Mouse (Mus musculus) kidney, postnatal 10 days (tissue): ENCODE results near the gene Aifm3.
A peak's percentile ranks its signal among the peaks of the same experiment; 100 is the strongest.
"Not testable (repeated sequence)": the region's sequence is repeated elsewhere in the genome, so short reads cannot be mapped to it uniquely, and the experiment has no call there.

ENCODE experiments used
- DNase-seq: peaks from one replicate; pipeline ENCODE4 v3.0.0; 2021; ENCODE audit warnings: mixed read lengths

Aifm3 gene

DNA sequence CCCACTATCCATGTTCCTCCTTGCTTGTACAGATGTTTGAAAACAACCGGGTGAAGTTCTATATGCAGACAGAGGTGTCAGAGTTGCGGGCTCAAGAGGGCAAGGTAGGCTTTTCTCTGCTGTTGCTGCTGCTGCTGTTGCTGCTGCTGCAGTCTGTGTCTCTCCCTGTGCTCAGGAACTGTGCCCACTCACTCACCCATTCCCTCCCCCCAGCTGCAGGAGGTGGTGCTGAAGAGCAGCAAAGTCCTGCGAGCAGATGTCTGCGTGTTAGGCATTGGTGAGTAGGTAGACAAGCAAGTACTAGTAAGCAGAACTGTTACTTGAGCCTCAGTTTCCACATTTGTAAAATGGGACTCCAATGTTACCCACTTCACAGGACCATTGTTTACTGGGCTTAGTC is 13.3 kb downstream of the Aifm3 start:
- no peak for DNase-seq

DNA sequence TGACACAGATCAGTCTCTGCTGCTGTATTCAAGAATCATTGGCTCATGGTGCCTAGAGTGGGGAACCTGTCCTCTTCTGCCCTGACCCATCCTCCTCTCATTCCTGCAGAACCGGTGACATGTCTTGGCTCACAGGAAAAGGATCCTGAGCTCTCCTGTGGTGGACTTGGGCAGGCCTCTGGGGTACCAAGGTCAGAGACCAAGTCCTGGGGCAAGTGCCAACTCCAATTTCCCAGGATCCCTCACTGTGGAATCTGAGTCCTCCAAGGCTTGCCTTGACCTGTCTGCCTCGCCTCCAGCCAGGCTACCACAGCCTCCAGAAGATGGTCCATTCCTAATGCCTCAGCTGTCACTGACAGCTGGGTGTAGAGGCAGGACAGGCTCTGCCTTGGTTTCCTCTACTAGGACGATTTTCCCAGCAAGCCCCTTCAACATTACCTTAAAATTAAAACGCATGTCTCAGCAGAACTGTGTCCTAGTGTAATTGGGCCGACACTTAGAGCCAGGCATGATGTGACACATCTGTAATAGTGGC is 17.7 kb downstream of the Aifm3 start:
- no peak for DNase-seq

DNA sequence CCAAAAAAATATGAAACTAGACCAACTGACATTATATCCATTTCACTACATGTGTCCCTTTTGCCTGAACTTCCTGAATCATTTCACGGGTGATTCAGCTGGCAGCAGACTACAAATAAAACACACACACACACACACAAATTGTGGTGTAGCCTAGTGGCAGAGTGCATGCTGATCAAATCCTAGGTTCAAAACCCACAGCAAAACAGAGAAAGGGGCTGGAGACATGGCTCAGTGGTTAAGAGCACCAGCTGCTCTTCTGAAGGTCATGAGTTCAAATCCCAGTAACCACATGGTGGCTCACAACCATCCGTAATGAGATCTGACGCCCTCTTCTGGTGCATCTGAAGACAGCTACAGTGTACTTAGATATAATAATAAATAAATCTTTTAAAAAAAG is 18.6 kb downstream of the Aifm3 start:
- not testable (repeated sequence) for DNase-seq

GRCm38 (mm10) chr16:17508546-17509239 is 19.3 kb downstream of the Aifm3 start, which contains the start of gene Lztr1:
Lztr1 (plus strand) TSS chr16:17508688.
- DNase-seq = peak; percentile 93

DNA sequence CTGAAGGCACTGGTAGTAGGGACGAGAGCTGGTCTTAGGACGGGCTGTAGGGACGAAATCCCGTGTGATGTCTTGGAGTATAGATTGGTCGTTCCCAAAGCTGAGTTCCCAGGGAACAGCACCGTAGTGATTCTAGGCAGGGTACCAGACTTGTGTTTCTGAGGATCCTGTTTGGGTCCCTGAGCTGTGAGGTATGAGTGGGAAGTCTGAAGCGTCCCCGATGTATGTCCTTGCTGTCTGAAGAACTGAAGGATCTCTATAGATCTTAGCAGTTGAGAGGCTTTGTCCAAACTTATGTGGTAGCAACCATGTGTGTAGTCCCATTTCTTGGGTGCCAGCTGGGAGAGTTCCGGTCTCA is 19.8 kb downstream of the Aifm3 start:
- DNase-seq = no peak

DNA sequence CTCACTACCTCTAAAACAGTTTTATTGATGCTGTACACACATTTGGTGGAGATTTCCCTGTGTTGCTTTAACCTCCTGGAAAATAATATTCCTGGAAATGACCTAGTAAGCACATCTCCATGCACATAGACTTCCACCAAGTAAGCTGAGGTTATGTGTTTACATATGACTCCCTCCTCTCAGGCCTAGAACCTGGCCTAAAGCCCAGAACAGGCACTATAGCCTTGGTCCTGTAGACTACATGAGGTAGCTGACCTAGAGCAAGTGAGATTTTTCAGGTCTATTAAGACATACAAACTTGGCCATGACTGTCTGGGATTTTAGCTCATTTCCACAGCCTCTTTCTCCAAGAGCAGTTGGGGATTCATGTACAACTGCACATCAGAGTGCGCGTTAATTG is 20.7 kb downstream of the Aifm3 start:
- DNase-seq = no peak

GRCm38 (mm10) chr16:17510686-17511085 is 21.3 kb downstream of the Aifm3 start:
- no peak for DNase-seq

GRCm38 (mm10) chr16:17511431-17511830 is 22.0 kb downstream of the Aifm3 start:
- DNase-seq = no peak

- no peak for DNase-seq
These were observed 29.5 kb downstream of the Aifm3 start for GRCm38 (mm10) chr16:17518910-17519309.

DNA sequence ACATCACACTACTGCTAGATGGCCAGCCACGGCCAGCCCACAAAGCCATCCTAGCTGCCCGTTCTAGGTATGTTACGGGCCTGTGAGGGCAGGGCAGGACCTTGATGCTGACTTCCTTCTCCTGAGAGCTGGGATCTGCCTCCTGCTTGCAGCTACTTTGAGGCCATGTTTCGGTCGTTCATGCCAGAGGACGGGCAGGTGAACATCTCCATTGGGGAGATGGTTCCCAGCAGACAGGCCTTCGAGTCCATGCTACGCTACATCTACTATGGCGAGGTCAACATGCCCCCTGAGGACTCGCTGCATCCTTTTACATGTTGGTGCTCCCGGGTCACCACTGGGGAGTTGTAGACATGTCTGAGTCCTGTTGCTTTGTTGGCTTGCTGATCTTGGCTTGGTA is 34.7 kb downstream of the Aifm3 start:
- no peak for DNase-seq

DNA sequence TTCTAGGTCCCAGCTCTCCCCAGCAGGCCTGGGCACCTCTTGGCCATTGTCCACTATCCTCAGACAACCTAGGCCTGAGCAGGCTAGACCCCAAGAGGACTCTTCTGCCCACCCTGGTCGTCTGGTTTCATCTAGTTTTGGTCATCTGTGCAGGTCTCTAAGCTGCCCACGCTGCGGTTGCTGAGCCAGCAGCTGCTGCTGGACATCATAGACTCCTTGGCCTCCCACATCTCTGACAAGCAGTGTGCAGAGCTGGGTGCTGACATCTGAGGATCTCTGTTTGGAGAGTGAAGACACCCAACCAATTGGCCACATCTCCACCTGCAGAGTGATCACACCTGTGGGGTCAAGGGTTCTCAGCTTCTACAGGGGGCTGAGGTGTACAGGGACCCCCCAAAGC is 36.1 kb downstream of the Aifm3 start:
- DNase-seq = no peak

DNA sequence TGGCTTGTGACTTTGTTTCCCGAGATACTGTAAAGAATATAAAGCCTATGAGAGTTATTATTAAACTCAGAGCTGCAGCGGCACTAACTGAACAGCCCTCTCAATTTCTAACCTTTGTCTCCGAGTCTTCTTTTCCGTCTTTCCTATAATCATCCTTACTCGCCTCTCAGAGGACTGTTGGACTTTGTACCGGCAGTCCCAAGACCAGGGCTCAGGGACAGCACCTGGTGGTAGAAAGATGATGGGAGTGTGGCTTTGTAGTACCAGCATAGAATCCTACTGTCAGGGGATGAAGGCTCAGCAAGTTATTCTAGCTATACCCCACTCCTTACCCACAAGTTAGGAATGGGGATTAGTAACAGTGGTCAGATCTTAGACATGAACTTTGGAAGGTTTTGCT is 36.8 kb downstream of the Aifm3 start:
- DNase-seq = peak; percentile 50

DNA sequence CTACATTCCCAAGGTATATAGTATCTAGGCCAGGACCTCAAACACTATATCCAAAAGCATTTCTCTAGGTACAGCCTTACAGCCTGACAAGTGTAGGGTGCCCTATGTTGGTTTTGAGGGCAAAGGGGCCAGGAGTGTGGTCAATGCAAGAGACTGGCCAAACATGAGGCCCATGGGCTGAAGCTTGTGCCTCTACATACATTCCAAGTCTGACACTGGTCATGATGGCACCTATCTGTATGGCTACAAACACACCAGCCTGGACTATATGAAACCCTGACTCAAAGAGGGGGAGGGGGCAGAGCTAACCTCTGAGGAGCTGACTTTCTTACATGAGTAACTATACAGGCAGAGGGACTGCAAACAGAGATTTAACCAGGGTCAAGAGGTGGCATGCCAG is 38.2 kb downstream of the Aifm3 start:
- no peak for DNase-seq

DNA sequence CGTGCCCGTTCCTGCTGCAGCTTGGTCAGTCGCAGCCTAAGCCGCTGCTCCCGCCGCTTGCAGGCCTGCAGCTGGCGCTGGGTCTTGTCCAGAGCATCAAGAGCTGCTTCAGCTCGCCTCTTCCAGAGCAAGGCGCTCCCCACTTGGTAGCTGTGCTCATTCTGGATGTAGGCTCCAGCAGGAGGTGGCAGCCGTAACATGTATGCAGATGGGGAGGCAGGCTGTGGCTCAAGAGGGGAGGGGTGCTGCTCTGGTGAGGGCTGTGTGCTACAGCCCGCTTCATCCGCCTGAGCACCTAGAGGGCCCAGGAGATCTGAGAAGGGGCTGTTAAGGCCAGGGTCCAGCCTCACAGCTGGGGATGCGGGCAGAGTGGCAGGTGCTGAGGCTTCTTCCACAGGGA is 38.9 kb downstream of the Aifm3 start:
- no peak for DNase-seq

GRCm38 (mm10) chr16:17529981-17530586 is 40.7 kb downstream of the Aifm3 start:
- peak; percentile 6 for DNase-seq

DNA sequence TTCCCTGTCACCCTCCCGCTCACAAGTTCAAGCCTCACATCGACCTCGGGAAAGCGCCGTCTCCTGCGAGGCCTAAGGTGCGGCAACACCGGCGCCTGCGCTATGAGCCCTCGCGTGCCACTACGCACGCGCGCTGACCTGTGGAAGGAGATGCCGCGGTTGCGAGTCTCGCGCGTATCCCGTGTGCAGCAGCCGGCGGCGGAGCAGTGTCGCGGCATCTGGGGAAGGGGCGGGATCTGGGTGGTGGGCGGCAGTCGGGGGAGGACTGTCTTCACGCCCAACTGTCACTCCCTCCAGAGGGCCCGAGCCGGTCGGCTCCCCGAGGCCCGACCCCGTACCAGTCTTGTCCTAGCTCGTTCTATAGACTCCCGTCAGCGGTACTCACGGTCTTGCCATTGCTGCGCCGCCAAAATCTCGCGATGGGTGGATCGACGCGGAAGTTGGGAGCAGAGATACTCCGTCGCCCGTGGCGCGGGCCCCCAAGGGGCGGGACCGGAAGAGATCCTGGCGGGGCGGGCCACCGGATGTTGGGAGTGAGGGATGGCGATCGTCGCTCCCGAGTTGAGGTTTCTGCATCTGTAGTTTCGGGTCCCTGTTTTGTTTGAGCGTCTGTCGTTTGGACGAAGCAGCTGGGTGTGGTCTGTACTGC is 41.4 kb downstream of the Aifm3 start, which contains the start of gene Thap7:
TSS of gene Thap7 (minus strand) at position 497 of the 649 bp plus-strand sequence.
- DNase-seq = peak; percentile 98

GRCm38 (mm10) chr16:17532271-17532670 is 42.9 kb downstream of the Aifm3 start:
- DNase-seq = peak; percentile 62

DNA sequence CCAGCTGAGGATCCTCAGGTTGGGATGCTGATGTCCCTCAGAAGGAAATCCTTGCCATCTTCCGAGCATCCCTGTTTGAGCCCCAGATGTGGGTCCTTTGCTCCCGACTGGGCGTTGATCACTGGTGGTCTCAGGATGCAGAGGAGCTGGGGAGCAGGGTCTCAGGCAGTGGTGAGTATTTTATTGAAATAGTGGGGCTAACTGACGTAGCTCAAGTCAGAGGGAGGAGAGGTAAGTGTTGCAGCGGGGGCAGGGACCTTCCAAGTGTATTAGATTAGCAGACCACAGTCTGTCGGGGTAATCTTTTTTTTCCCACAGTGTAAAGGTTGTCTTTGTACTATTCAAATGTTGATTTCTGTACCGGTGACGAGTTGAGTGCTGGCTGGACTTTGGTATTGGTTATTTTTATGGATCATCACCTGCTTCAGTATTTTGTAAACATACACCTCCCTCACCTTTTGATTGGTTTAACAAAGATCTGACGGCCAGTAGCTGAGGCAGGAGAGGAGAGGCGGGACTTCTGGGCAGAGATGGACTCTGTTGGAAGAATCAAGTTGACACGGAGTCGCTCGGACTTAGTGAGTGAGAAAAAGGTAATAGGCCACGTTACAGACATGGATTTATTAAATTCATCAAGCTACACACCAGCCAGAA is 43.4 kb downstream of the Aifm3 start:
- no peak for DNase-seq

GRCm38 (mm10) chr16:17536584-17536983 is 47.2 kb downstream of the Aifm3 start:
- no peak for DNase-seq

DNA sequence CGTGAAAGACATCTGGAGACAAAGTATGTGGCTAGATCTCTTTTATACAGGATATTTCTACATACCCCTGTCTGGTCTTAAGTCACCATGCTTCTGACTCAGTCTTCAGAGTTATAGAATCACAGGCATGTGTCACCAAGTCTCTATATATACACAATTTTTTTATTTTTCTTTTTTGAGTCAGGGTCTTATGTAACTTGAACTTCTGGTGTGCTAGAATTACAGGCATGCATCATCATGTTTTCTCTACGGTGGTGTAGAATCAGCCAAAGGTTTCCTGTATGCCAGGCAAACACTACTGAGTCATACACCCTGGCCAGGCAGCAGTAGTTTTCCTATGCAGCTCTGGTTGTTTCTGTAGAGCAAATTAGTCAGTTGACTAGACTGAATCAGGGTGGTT is 53.2 kb downstream of the Aifm3 start:
- DNase-seq = no peak

DNA sequence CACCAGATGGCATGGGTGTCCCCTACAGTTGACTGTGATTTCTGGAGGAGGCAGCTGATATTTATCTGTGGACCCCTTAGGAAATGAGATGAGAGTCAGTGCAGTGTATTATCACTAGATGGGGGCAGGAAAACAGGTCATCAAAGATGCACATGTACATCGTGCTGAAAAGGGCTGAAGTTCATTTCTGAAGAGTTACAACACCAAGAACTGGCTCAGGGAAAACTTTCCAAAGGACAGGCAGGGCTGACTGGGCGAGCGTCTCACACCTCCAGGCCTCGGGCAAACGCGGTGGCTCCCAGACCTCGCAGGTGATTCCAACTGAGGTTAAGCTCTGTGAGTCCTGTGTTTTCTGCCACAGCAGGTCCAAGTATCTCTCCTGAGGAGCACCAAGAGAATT is 63.4 kb downstream of the Aifm3 start:
- no peak for DNase-seq

GRCm38 (mm10) chr16:17553910-17554685 is 64.7 kb downstream of the Aifm3 start:
- peak; percentile 77 for DNase-seq

DNA sequence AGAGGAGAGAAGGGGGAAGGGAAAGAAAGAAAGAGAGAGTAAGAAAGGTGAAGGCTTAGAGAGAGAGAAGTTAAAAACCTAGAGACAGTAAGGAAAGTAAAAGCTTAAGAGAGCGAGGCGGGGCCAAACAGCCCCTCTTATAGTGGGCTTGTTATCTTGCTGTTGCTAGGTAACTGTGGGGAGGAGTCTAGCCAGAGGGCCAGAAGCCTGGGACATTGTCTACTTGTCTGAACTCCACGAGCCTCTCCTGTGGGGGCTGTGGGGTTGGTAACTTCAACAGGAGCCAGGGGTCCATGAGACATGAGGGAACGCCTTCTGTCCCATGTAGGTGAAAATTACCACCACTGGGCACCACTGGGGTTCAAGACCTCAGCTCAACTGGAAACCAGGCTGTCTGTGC is 65.3 kb downstream of the Aifm3 start:
- DNase-seq = not testable (repeated sequence)
